In genomic region chrX:20020942-20021341, GRCm38 (mm10) we compare ENCODE assay signal across 10 mouse cellular contexts. TPM values are rescaled to one million over a fixed set of nuclear protein-coding genes. Genes with fewer than 3 reads are reported as not detected.
DNase-seq lines count a peak whose midpoint lies in the region; TF ChIP-seq lines count a peak whose summit lies in the region.
"Had no signal": no experiment of that assay in that cellular context is flagged by ENCODE, and none has a peak within 500 bp of the region (broad histone marks: within the 10 kb centered on the region; RNA-seq: fewer than 3 reads in every experiment).

No protein-coding gene starts in this region.

- H3K4me3 ChIP-seq in layer of hippocampus, adult 2 months = no peak overlapping the region
- H3K4me3 ChIP-seq: heart, embryonic 15.5 days; neural tube, embryonic 15.5 days had no signal

- no peak overlapping the region for H3K27ac ChIP-seq in layer of hippocampus, adult 2 months
- H3K27ac ChIP-seq: heart, embryonic 15.5 days; neural tube, embryonic 15.5 days had no signal

- TF ChIP-seq CTCF in layer of hippocampus, adult 2 months (conservative IDR thresholded peaks at IDR 0.05) = peak; percentile 79

- DNase-seq in cerebellum, postnatal 14 days = peak; percentile 1 to 6
- no peak for DNase-seq in cerebellum, adult 9-11 months
- peak in 1 of 2 experiments; percentile 14 for DNase-seq in layer of hippocampus, adult 2 months (ENCODE audit: low spot score in 2 of 2)
- DNase-seq in layer of hippocampus, adult 9-11 months = no peak
- DNase-seq in Muller cell, postnatal 12 days (ENCODE audit: inconsistent ontology term) = peak; percentile 25
- DNase-seq in lung, postnatal 36 days = peak; percentile 20
- no peak for DNase-seq in thymus, postnatal 25 days
- DNase-seq in right cerebral cortex, postnatal 36 days (ENCODE audit: low spot score in 2 of 2) = no peak

RNA-seq across cellular contexts. Expression of gene Chst7, which starts 38.4 kb away (rescaled TPM):
- 1 to 10 TPM; 2.6 to 4.6 TPM for total RNA-seq in layer of hippocampus, adult 2 months (2021)

Comparison
In these comparisons a context has a peak if more than half of its experiments do, and no peak if none do; other contexts are left out.
1. DNase-seq: peak in cerebellum, postnatal 14 days (2 of 2), Muller cell, postnatal 12 days (single experiment) and lung, postnatal 36 days (single experiment); none in cerebellum, adult 9-11 months (single experiment), layer of hippocampus, adult 9-11 months (single experiment), thymus, postnatal 25 days (single experiment) and right cerebral cortex, postnatal 36 days (0 of 2).